Mouse (Mus musculus) megakaryocyte, embryonic 14.5 days (primary cell): Measurements from ENCODE around the gene Rab35.

ENCODE experiments used
- FLI1 ChIP-seq: IDR thresholded peaks from 2 replicates; pipeline ENCODE4 v1.6.1; 2012; ENCODE audit warnings: low read length, inconsistent platforms, mixed read lengths
- GATA1 ChIP-seq: IDR thresholded peaks from 3 replicates; pipeline ENCODE4 v1.6.1; 2012; ENCODE audit warnings: mixed read lengths, low read length, inconsistent platforms, borderline replicate concordance

- no peak for TF ChIP-seq GATA1
- no peak for TF ChIP-seq FLI1
Measured at GRCm38 (mm10) chr5:115686716-115687115, 55.0 kb downstream of the Rab35 start.
